Mouse (Mus musculus) spleen, adult 2 months (tissue): ENCODE results near the gene Morc3.

Experiments
- CTCF ChIP-seq: fragments of 200-500 bp; IDR thresholded peaks from 2 replicates; pipeline ENCODE4 v1.5.1; 2011; ENCODE audit warnings: mild to moderate bottlenecking, inconsistent platforms; ENCODE audit not compliant: insufficient read depth, insufficient read length, insufficient replicate concordance; ENCODE audit errors: extremely low read depth
- POLR2A ChIP-seq: fragments of 200-500 bp; IDR thresholded peaks from 2 replicates; pipeline ENCODE4 v1.6.1; 2011; ENCODE audit warnings: low read depth, low read length, inconsistent platforms

DNA sequence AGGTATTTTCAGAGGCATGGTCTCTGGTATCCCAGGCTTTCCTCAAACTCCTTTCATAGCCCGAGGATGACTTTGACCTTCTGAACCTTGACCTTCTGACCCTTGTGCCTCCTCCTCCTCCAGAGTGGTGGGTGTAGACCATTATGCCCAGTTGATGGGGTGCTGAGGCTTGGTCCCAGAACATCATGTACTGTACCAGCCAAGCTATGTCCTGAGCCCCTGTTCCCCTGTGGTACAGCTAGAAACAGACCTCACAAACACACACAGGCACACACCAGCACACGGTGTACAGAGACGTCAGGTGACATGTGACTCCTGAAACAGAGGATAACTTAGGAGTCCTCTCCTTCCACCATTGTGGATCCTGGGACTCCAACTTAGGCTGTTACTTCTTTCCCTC is 80.9 kb downstream of the Morc3 start:
- TF ChIP-seq CTCF (no peak), POLR2A (no peak)
